Mouse (Mus musculus): Measurements from ENCODE around the gene Cox7a2l. TPM values are rescaled to one million over a fixed set of nuclear protein-coding genes. Genes with fewer than 3 reads are reported as not detected.

Gene Cox7a2l
- 76.9 and 89.4 TPM in 2 replicates for polyA plus RNA-seq (2012; rRNA removed)

DNA sequence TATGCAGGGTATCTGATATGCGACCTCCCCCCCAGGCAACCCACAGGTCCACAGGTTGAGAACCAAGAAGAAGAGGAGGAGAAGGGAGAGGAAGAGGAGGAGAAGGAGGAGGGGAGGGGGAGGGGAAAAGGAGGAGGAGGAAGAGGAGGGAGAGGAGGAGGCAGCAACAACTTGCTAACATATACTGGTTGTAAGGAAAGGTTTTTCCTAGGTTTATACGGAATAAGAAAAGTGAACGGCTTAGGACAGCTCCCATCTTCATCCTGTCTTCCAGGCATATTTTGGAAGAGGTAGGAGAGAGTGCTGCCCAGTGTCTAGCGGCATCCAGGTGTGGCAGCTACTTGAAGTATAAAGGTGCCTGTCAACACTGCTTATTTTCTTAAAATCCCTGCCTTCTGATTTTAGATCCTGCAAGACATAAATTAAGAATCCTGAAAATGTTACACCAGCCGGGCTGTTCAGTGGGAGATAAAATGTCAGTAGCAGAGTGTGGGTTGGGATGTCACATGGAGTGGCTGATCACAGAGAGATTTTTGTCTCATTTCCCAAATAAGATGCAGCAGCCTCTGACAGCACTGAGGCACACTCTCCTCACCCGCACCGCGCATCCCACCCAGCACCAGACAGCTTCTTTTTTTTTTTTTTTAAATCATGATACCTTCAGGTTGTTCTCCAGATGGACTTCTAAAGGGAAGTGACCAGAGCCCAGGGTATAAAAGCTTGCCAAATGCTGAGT is at the start of gene Cox7a2l:
Gene Cox7a2l, minus strand, starts transcription at position 51 of the 736 bp plus-strand sequence.

Other genes with a start within 250 kb of the Cox7a2l start
- gene Eml4, start 166.4 kb downstream of the Cox7a2l start, polyA plus RNA-seq (2012; rRNA removed) = 5.0 and 5.6 TPM in 2 replicates
- 0.05 TPM in 2 replicates for gene Kcng3, start 114.6 kb upstream of the Cox7a2l start, polyA plus RNA-seq (2012; rRNA removed)
- 29.1 and 34.4 TPM in 2 replicates for gene Mta3, start 188.8 kb upstream of the Cox7a2l start, polyA plus RNA-seq (2012; rRNA removed)